Mouse (Mus musculus) midbrain, postnatal 0 days (tissue): ENCODE results near the gene Gm47995. TPM values are rescaled to one million over a fixed set of nuclear protein-coding genes. Genes with fewer than 3 reads are reported as not detected.

Experiments
- ATAC-seq: fragments of 200-750 bp; cut with Nextera tagmentation; 2 replicates; pipeline ENCODE4 v1.8.0; 2017; ENCODE audit warnings: moderate number of reproducible peaks, mild to moderate bottlenecking, moderate TSS enrichment, moderate library complexity; ENCODE audit not compliant: low FRiP score
- DNase-seq: peaks from one replicate; pipeline ENCODE4 v3.0.0-alpha.2; 2015; ENCODE audit warnings: low spot score
- H3K27ac ChIP-seq: fragments of 300-500 bp; sonication (generic); 2 replicates; pipeline ENCODE4 v1.5.1; 2014; ENCODE audit warnings: low read depth, mild to moderate bottlenecking, low read length, mixed read lengths
- H3K27me3 ChIP-seq: fragments of 300-500 bp; sonication (generic); 2 replicates; pipeline ENCODE4 v1.6.1; 2014; ENCODE audit warnings: low read length, control low read depth, mixed read lengths; ENCODE audit not compliant: insufficient read depth
- H3K36me3 ChIP-seq: fragments of 300-500 bp; sonication (generic); 2 replicates; pipeline ENCODE4 v1.6.1; 2014; ENCODE audit warnings: low read length, control low read depth, mixed read lengths; ENCODE audit not compliant: insufficient read depth
- H3K4me1 ChIP-seq: fragments of 300-500 bp; sonication (generic); 2 replicates; pipeline ENCODE4 v1.6.1; 2014; ENCODE audit warnings: mild to moderate bottlenecking, control low read depth, antibody characterized with exemption, low read length, mixed read lengths; ENCODE audit not compliant: insufficient read depth
- H3K4me2 ChIP-seq: fragments of 300-500 bp; sonication (generic); 2 replicates; pipeline ENCODE4 v1.6.1; 2014; ENCODE audit warnings: low read depth, mild to moderate bottlenecking, low read length, mixed read lengths; ENCODE audit not compliant: poor library complexity, severe bottlenecking
- H3K4me3 ChIP-seq: fragments of 300-500 bp; sonication (generic); 2 replicates; pipeline ENCODE4 v1.5.1; 2014; ENCODE audit warnings: low read depth, mild to moderate bottlenecking, low read length, moderate library complexity
- H3K9ac ChIP-seq: fragments of 300-500 bp; sonication (generic); replicated peaks from 2 replicates; pipeline ENCODE4 v1.6.1; 2014; ENCODE audit warnings: mild to moderate bottlenecking, low read length, moderate library complexity, mixed read lengths; ENCODE audit not compliant: poor library complexity, severe bottlenecking
- H3K9me3 ChIP-seq: fragments of 300-500 bp; sonication (generic); 2 replicates; pipeline ENCODE4 v1.6.1; 2016; ENCODE audit warnings: low read length, control low read depth
- CTCF ChIP-seq: IDR thresholded peaks from 2 replicates; pipeline ENCODE4 v1.5.1; 2016; ENCODE audit warnings: antibody characterized with exemption, mild to moderate bottlenecking
- WGBS: fragments of 180-500 bp; shearing (Covaris S2); extraction: QIAGEN DNeasy Blood & Tissue Kit; methylation state at CpG from one replicate; pipeline ENCODE4 v1.1.7; 2014; 5-methylcytosine and 5-hydroxymethylcytosine counted together
- polyA plus RNA-seq: library from polyadenylated mRNA; unstranded; fragments of >200 nt; fragmentation: Nextera tagmentation; extraction: Ambion mirVana; gene quantifications from 2 replicates; pipeline ENCODE4 v1.2.1, GENCODE M21; 2015
- total RNA-seq: library from RNA; depleted of rRNA; stranded (reverse); fragments of >200 nt; gene quantifications from 2 replicates; pipeline ENCODE4 v1.2.3, GENCODE M21; 2014; rRNA removed

Gm47995 gene
- total and polyA plus RNA-seq, 2 experiments from 2014 or later, result not detected

DNA sequence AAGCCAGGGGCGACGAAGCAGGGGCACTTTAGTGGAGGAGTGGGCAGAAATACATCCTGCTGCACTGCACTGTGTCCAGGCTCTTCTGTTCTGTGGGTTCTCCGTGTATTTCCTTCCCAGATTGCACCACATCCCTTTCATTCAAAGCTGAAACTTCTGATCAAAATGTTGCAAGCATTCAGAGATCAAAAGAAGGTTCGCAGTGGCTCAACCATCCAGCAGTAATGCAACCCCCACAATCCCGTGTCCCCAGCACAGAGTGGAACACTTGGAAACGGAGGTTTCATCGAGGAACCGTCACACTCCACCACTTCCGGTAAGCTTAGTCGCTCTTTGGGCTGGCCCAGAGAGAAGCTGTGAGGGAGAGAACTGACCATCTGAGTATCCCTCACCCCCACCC lies 46.9 kb downstream of the Gm47995 start:
- H3K4me1 ChIP-seq, result no peaks in the 10 kb centered on the region
- H3K27ac ChIP-seq, result no peak overlapping the region
- TF ChIP-seq CTCF, result no peak
- 84% methylated on average over 10 of the region's 10 CpGs for WGBS
- ATAC-seq (no peak), DNase-seq (no peak)
- H3K27me3 ChIP-seq, result no peaks in the 10 kb centered on the region
- no peak overlapping the region for H3K4me2 ChIP-seq
- H3K9ac ChIP-seq, result no peak overlapping the region
- no peak overlapping the region for H3K4me3 ChIP-seq
- H3K36me3 ChIP-seq, result no peaks in the 10 kb centered on the region
- H3K9me3 ChIP-seq, result 0 out of 2 replicates have a peak, but pooled peaks cover 2% of the 10 kb centered on the region

DNA sequence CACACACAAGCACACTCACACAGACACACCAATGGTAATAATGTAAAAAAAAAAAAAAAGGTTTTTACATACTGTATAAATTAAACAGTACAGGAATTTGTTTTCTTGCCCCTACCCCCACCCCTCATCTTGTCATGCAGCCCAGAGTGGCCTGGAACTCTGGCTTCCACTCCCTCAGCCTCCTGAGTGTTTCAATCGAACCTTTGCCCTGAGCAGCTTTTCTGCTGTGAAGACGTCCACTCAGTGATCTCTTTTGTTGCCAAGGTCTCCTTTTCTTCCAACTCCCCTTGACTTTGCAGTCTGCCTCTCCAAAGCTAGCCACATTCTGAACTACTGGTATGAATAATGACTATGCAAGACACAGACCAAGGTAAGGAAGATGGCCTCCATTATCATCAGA lies 47.6 kb downstream of the Gm47995 start:
- H3K4me1 ChIP-seq, result no peaks in the 10 kb centered on the region
- ATAC-seq, result no peak

More for the DNA sequence above, 47.6 kb downstream of the Gm47995 start:
- H3K9me3 ChIP-seq, result no peaks in the 10 kb centered on the region
- H3K36me3 ChIP-seq, result no peaks in the 10 kb centered on the region
- H3K4me2 ChIP-seq, result no peak overlapping the region
- no peak overlapping the region for H3K4me3 ChIP-seq
- H3K9ac ChIP-seq, result no peak overlapping the region
- no peak for TF ChIP-seq CTCF
- no peak for DNase-seq
- no peaks in the 10 kb centered on the region for H3K27me3 ChIP-seq
- H3K27ac ChIP-seq, result no peak overlapping the region
- 67% methylated on average over 2 of the region's 2 CpGs for WGBS

Other genes with a start within 250 kb of the Gm47995 start
- gene Hmcn1, start 205.0 kb upstream of the Gm47995 start, total RNA-seq, result 2.5 and 5.2 TPM in 2 replicates
- 0.76 and 1.2 TPM in 2 replicates for gene Hmcn1, start 205.0 kb upstream of the Gm47995 start, polyA plus RNA-seq
- gene Gm47985, start 15.9 kb upstream of the Gm47995 start, total RNA-seq, result not detected in 2 replicates
- not detected in 2 replicates for gene Gm47985, start 15.9 kb upstream of the Gm47995 start, polyA plus RNA-seq
- gene Gm8947, start 6.1 kb upstream of the Gm47995 start, total RNA-seq, result not detected in 2 replicates
- gene Gm8947, start 6.1 kb upstream of the Gm47995 start, polyA plus RNA-seq, result not detected in 2 replicates
- gene 3110040M04Rik, start 5.7 kb downstream of the Gm47995 start, total RNA-seq, result not detected in 2 replicates
- not detected in 2 replicates for gene 3110040M04Rik, start 5.7 kb downstream of the Gm47995 start, polyA plus RNA-seq
- gene Gm47996, start 11.7 kb downstream of the Gm47995 start, total RNA-seq, result not detected in 2 replicates
- not detected in 2 replicates for gene Gm47996, start 11.7 kb downstream of the Gm47995 start, polyA plus RNA-seq
- gene Ivns1abp, start 146.0 kb downstream of the Gm47995 start, total RNA-seq, result 164 and 176 TPM in 2 replicates
- gene Ivns1abp, start 146.0 kb downstream of the Gm47995 start, polyA plus RNA-seq, result 167 and 169 TPM in 2 replicates
- gene Swt1, start 230.0 kb downstream of the Gm47995 start, total RNA-seq, result 7.4 and 15.8 TPM in 2 replicates
- 10.2 and 16.0 TPM in 2 replicates for gene Swt1, start 230.0 kb downstream of the Gm47995 start, polyA plus RNA-seq
- gene Trmt1l, start 230.1 kb downstream of the Gm47995 start, total RNA-seq, result 15.0 and 17.8 TPM in 2 replicates
- gene Trmt1l, start 230.1 kb downstream of the Gm47995 start, polyA plus RNA-seq, result 15.3 and 15.9 TPM in 2 replicates